Mouse (Mus musculus) forebrain, postnatal 0 days (tissue): ENCODE results near the gene Galm. TPM values are rescaled to one million over a fixed set of nuclear protein-coding genes. Genes with fewer than 3 reads are reported as not detected.
A peak's percentile ranks its signal among the peaks of the same experiment; 100 is the strongest.

ENCODE experiments used
- ATAC-seq: fragments of 200-750 bp; cut with Nextera tagmentation; 2 replicates; pipeline ENCODE4 v1.8.0; 2017; ENCODE audit warnings: mild to moderate bottlenecking, moderate library complexity
- DNase-seq: peaks from one replicate; pipeline ENCODE4 v3.0.0-alpha.2; 2015
- H3K27ac ChIP-seq: fragments of 300-500 bp; sonication (generic); 2 replicates; pipeline ENCODE4 v1.5.1; 2014; ENCODE audit warnings: low read depth, mild to moderate bottlenecking, antibody characterized with exemption, low read length, moderate library complexity, mixed read lengths
- H3K27me3 ChIP-seq: fragments of 300-500 bp; sonication (generic); 2 replicates; pipeline ENCODE4 v1.6.1; 2014; ENCODE audit warnings: mild to moderate bottlenecking, low read length, mixed read lengths; ENCODE audit not compliant: insufficient read depth
- H3K36me3 ChIP-seq: fragments of 300-500 bp; sonication (generic); 2 replicates; pipeline ENCODE4 v1.6.1; 2014; ENCODE audit warnings: mild to moderate bottlenecking, moderate library complexity; ENCODE audit not compliant: insufficient read depth
- H3K4me1 ChIP-seq: fragments of 300-500 bp; sonication (generic); 2 replicates; pipeline ENCODE4 v1.6.1; 2014; ENCODE audit warnings: antibody characterized with exemption; ENCODE audit not compliant: insufficient read depth
- H3K4me2 ChIP-seq: fragments of 300-500 bp; sonication (generic); 2 replicates; pipeline ENCODE4 v1.6.1; 2014; ENCODE audit warnings: low read depth, mild to moderate bottlenecking, moderate library complexity
- H3K4me3 ChIP-seq: fragments of 300-500 bp; sonication (generic); 2 replicates; pipeline ENCODE4 v1.5.1; 2014; ENCODE audit warnings: low read depth, low read length, mixed read lengths
- H3K9ac ChIP-seq: fragments of 300-500 bp; sonication (generic); 2 replicates; pipeline ENCODE4 v1.6.1; 2014; ENCODE audit warnings: mild to moderate bottlenecking
- H3K9me3 ChIP-seq: fragments of 300-500 bp; sonication (generic); 2 replicates; pipeline ENCODE4 v1.6.1; 2016; ENCODE audit warnings: low read length
- CTCF ChIP-seq: sonication (generic); IDR thresholded peaks from 2 replicates; pipeline ENCODE4 v1.5.1; 2016; ENCODE audit warnings: antibody characterized with exemption, control low read depth, low read depth
- WGBS: fragments of 180-500 bp; shearing (Covaris S2); extraction: QIAGEN DNeasy Blood & Tissue Kit; methylation state at CpG from one replicate; pipeline ENCODE4 v1.1.7; 2014; 5-methylcytosine and 5-hydroxymethylcytosine counted together
- polyA plus RNA-seq: library from polyadenylated mRNA; unstranded; fragments of >200 nt; fragmentation: Nextera tagmentation; extraction: Ambion mirVana; gene quantifications from 2 replicates; pipeline ENCODE4 v1.2.1, GENCODE M21; 2015
- total RNA-seq: library from RNA; depleted of rRNA; stranded (reverse); fragments of >200 nt; gene quantifications from 2 replicates; pipeline ENCODE4 v1.2.3, GENCODE M21; 2014

The Galm gene
- total and polyA plus RNA-seq, 2 experiments from 2014 or later, result 1.7 to 2.0 TPM

- no peak overlapping the region for H3K4me3 ChIP-seq
- H3K36me3 ChIP-seq, result no peaks in the 10 kb centered on the region
- TF ChIP-seq CTCF, result no peak
- H3K9me3 ChIP-seq, result no peaks in the 10 kb centered on the region
- DNase-seq (no peak), ATAC-seq (no peak)
- H3K4me2 ChIP-seq, result no peak overlapping the region
- no peak overlapping the region for H3K9ac ChIP-seq
- no peaks in the 10 kb centered on the region; the same call in 1 of the 2 replicates for H3K4me1 ChIP-seq
- no peaks in the 10 kb centered on the region for H3K27me3 ChIP-seq
- H3K27ac ChIP-seq, result no peak overlapping the region
- WGBS, result 26% methylated on average over 5 of the region's 5 CpGs
Observed at GRCm38 (mm10) chr17:80151353-80151752, 24.1 kb downstream of the Galm start.

GRCm38 (mm10) chr17:80152767-80153630, 25.7 kb downstream of the Galm start:
- ATAC-seq, result no peak
- TF ChIP-seq CTCF, result no peak
- Histone ChIP-seq H3K9me3 (no peaks in the 10 kb centered on the region), H3K27me3 (no peaks in the 10 kb centered on the region), H3K27ac (no peak overlapping the region), H3K4me2 (no peak overlapping the region), H3K4me3 (no peak overlapping the region), H3K36me3 (no peaks in the 10 kb centered on the region), H3K4me1 (no peaks in the 10 kb centered on the region; the same call in 1 of the 2 replicates), H3K9ac (no peak overlapping the region)
- no peak for DNase-seq
- 77% methylated on average over 12 of the region's 12 CpGs for WGBS

GRCm38 (mm10) chr17:80153631-80154030, 26.4 kb downstream of the Galm start:
- no peak for ATAC-seq
- H3K4me1 ChIP-seq, result no peaks in the 10 kb centered on the region; the same call in 1 of the 2 replicates
- no peak overlapping the region for H3K9ac ChIP-seq
- WGBS, result 54% methylated on average over 2 of the region's 2 CpGs
- no peak overlapping the region for H3K4me2 ChIP-seq
- no peak overlapping the region for H3K4me3 ChIP-seq
- no peak for TF ChIP-seq CTCF
- no peaks in the 10 kb centered on the region for H3K9me3 ChIP-seq
- DNase-seq, result no peak
- H3K27me3 ChIP-seq, result no peaks in the 10 kb centered on the region
- H3K27ac ChIP-seq, result no peak overlapping the region
- no peaks in the 10 kb centered on the region for H3K36me3 ChIP-seq

- Histone ChIP-seq H3K9ac (no peak overlapping the region), H3K27ac (no peak overlapping the region), H3K4me2 (no peak overlapping the region), H3K4me1 (no peaks in the 10 kb centered on the region), H3K36me3 (no peaks in the 10 kb centered on the region), H3K9me3 (no peaks in the 10 kb centered on the region), H3K4me3 (no peak overlapping the region), H3K27me3 (no peaks in the 10 kb centered on the region)
- ATAC-seq, result no peak
- WGBS, result 93% methylated on average over 8 of the region's 8 CpGs
- no peak for TF ChIP-seq CTCF
- no peak for DNase-seq
Observed at GRCm38 (mm10) chr17:80156905-80157304, 29.6 kb downstream of the Galm start.

- no peak for TF ChIP-seq CTCF
Observed at GRCm38 (mm10) chr17:80157489-80157888, 30.2 kb downstream of the Galm start.

GRCm38 (mm10) chr17:80160454-80160853, 33.2 kb downstream of the Galm start:
- Histone ChIP-seq H3K9ac (no peak overlapping the region), H3K27ac (no peak overlapping the region), H3K4me1 (0 out of 2 replicates have a peak, but pooled peaks cover 2% of the 10 kb centered on the region), H3K4me3 (no peak overlapping the region), H3K27me3 (no peaks in the 10 kb centered on the region), H3K36me3 (no peaks in the 10 kb centered on the region), H3K4me2 (no peak overlapping the region), H3K9me3 (no peaks in the 10 kb centered on the region)
- ATAC-seq (peak; percentile 47), DNase-seq (peak; percentile 70)
- 25% methylated on average over 5 of the region's 5 CpGs for WGBS
- no peak for TF ChIP-seq CTCF

More at GRCm38 (mm10) chr17:80157489-80157888, 30.2 kb downstream of the Galm start:
- WGBS, result 96% methylated on average over 6 of the region's 6 CpGs
- H3K36me3 ChIP-seq, result no peaks in the 10 kb centered on the region
- no peaks in the 10 kb centered on the region for H3K9me3 ChIP-seq
- H3K9ac ChIP-seq, result no peak overlapping the region
- ATAC-seq (no peak), DNase-seq (no peak)
- no peaks in the 10 kb centered on the region for H3K27me3 ChIP-seq
- no peak overlapping the region for H3K27ac ChIP-seq
- no peaks in the 10 kb centered on the region for H3K4me1 ChIP-seq
- no peak overlapping the region for H3K4me2 ChIP-seq
- H3K4me3 ChIP-seq, result no peak overlapping the region

- H3K27me3 ChIP-seq, result no peaks in the 10 kb centered on the region
- H3K36me3 ChIP-seq, result no peaks in the 10 kb centered on the region
- H3K4me3 ChIP-seq, result no peak overlapping the region
- WGBS, result 79% methylated on average over 8 of the region's 8 CpGs
- peaks cover 27% of the 10 kb centered on the region for H3K4me1 ChIP-seq
- TF ChIP-seq CTCF, result no peak
- no peak overlapping the region for H3K4me2 ChIP-seq
- no peak overlapping the region for H3K9ac ChIP-seq
- no peak for ATAC-seq
- H3K9me3 ChIP-seq, result no peaks in the 10 kb centered on the region
- no peak overlapping the region for H3K27ac ChIP-seq
- no peak for DNase-seq
Observed at GRCm38 (mm10) chr17:80163991-80164390, 36.7 kb downstream of the Galm start.
